8 mouse cellular contexts compared by ENCODE assay signal in the genomic region with DNA sequence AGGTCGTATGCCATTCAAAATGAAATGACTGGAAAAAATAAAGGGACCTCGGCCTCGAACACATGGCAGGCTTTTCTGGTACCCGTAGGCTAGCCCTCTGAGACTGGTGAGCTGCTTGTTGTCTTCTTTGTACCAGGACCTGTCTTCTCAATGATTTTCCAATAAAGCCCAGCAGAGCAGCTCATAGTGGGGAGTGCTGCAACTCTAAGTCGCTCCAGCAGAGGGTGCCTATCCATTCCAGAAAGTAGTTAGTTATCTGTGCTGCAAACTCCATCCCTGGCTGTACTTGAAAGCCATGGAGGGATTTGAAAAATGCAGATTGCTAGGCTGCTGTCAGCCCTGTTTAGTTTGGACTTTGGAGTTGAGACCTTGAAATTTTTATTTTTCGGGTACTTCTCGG.
DNase-seq lines count a peak whose midpoint lies in the region; ATAC-seq and TF ChIP-seq lines count a peak whose summit lies in the region.

No protein-coding gene starts in this region.

- no peak overlapping the region for H3K9ac ChIP-seq in liver, embryonic 12.5 days
- H3K9ac ChIP-seq in embryonic facial prominence, embryonic 11.5 days (replicated peaks; ENCODE audit: low read length) = no peak overlapping the region
- H3K9ac ChIP-seq in midbrain, postnatal 0 days (replicated peaks; ENCODE audit: low read length, poor library complexity, severe bottlenecking) = no peak overlapping the region

- no peak overlapping the region for H3K4me2 ChIP-seq in liver, embryonic 12.5 days
- no peak overlapping the region for H3K4me2 ChIP-seq in embryonic facial prominence, embryonic 11.5 days (ENCODE audit: low read depth, low read length)
- H3K4me2 ChIP-seq in midbrain, postnatal 0 days (ENCODE audit: low read depth, low read length, poor library complexity, severe bottlenecking) = no peak overlapping the region

- H3K36me3 ChIP-seq in liver, embryonic 12.5 days = peaks cover 11% of the 10 kb centered on the region; the same call in 1 of the 2 replicates
- no peaks in the 10 kb centered on the region; the same call in none of the 2 replicates for H3K36me3 ChIP-seq in embryonic facial prominence, embryonic 11.5 days (replicated peaks; ENCODE audit: control insufficient read depth, insufficient read depth, low read depth, low read length)
- peaks cover 55% of the 10 kb centered on the region for H3K36me3 ChIP-seq in hindbrain, embryonic 10.5 days
- H3K36me3 ChIP-seq in midbrain, postnatal 0 days (ENCODE audit: insufficient read depth, low read length) = peaks cover 20% of the 10 kb centered on the region

- DNase-seq in liver = peak; percentile 42
- DNase-seq in embryonic facial prominence, embryonic 11.5 days (ENCODE audit: low spot score) = peak; percentile 77
- peak; percentile 64 for DNase-seq in hindbrain, embryonic 10.5 days (ENCODE audit: low spot score)
- DNase-seq in left cerebral cortex, postnatal 25 days (ENCODE audit: low spot score in 2 of 2) = peak; percentile 63 to 81
- DNase-seq in midbrain, postnatal 0 days (ENCODE audit: low spot score) = peak; percentile 77

- H3K4me3 ChIP-seq in liver, embryonic 12.5 days = no peak overlapping the region
- H3K4me3 ChIP-seq in embryonic facial prominence, embryonic 11.5 days (ENCODE audit: low read depth, low read length) = no peak overlapping the region
- no peak overlapping the region for H3K4me3 ChIP-seq in hindbrain, embryonic 10.5 days
- H3K4me3 ChIP-seq in midbrain, postnatal 0 days (ENCODE audit: low read depth, low read length) = no peak overlapping the region

- H3K27me3 ChIP-seq in liver, embryonic 12.5 days (replicated peaks) = no peaks in the 10 kb centered on the region
- no peaks in the 10 kb centered on the region for H3K27me3 ChIP-seq in embryonic facial prominence, embryonic 11.5 days (ENCODE audit: control insufficient read depth, insufficient read depth, low read length)
- no peaks in the 10 kb centered on the region for H3K27me3 ChIP-seq in hindbrain, embryonic 10.5 days (ENCODE audit: insufficient read depth, poor library complexity, severe bottlenecking)
- H3K27me3 ChIP-seq in midbrain, postnatal 0 days (ENCODE audit: insufficient read depth, low read length) = no peaks in the 10 kb centered on the region

- H3K4me1 ChIP-seq in liver, embryonic 12.5 days = peaks cover 12% of the 10 kb centered on the region; the same call in 1 of the 2 replicates
- H3K4me1 ChIP-seq in embryonic facial prominence, embryonic 11.5 days (ENCODE audit: control insufficient read depth, insufficient read depth, low read length) = no peaks in the 10 kb centered on the region
- peaks cover 14% of the 10 kb centered on the region for H3K4me1 ChIP-seq in hindbrain, embryonic 10.5 days (replicated peaks)
- H3K4me1 ChIP-seq in midbrain, postnatal 0 days (ENCODE audit: insufficient read depth, low read length) = no peaks in the 10 kb centered on the region

- no peak for ATAC-seq in liver, embryonic 12.5 days
- peak; percentile 66 for ATAC-seq in activated CD4-positive, CD25-positive, alpha-beta regulatory T cell, adult 4 months
- ATAC-seq in embryonic facial prominence, embryonic 11.5 days (replicated peaks; ENCODE audit: insufficient number of reproducible peaks, low FRiP score, low TSS enrichment, low read depth) = no peak
- ATAC-seq in midbrain, postnatal 0 days (ENCODE audit: low FRiP score) = peak; percentile 80
- no peak for ATAC-seq in erythroblast, adult 5-6 weeks (replicated peaks; ENCODE audit: low FRiP score, poor library complexity, severe bottlenecking)

- no peaks in the 10 kb centered on the region for H3K9me3 ChIP-seq in liver, embryonic 12.5 days (replicated peaks)
- H3K9me3 ChIP-seq in embryonic facial prominence, embryonic 11.5 days (replicated peaks; ENCODE audit: control insufficient read depth, low read length) = no peaks in the 10 kb centered on the region
- no peaks in the 10 kb centered on the region for H3K9me3 ChIP-seq in hindbrain, embryonic 10.5 days
- no peaks in the 10 kb centered on the region for H3K9me3 ChIP-seq in midbrain, postnatal 0 days (ENCODE audit: low read length)

- intact Hi-C loops in left cerebral cortex, postnatal 25 days (cut with DNase I) = loop anchor here (5.0 to 10.0 kb wide), 2 partner anchors 318 to 425 kb away; no protein-coding TSS in a partner anchor

- peak; percentile 84 for TF ChIP-seq CTCF in midbrain, postnatal 0 days (IDR thresholded peaks at IDR 0.05)

- no peak overlapping the region for H3K27ac ChIP-seq in liver, embryonic 12.5 days
- H3K27ac ChIP-seq in embryonic facial prominence, embryonic 11.5 days (replicated peaks; ENCODE audit: low read depth, low read length) = no peak overlapping the region
- no peak overlapping the region for H3K27ac ChIP-seq in hindbrain, embryonic 10.5 days
- H3K27ac ChIP-seq in midbrain, postnatal 0 days (ENCODE audit: low read depth, low read length) = 0 out of 2 replicates have a peak overlapping the region, but pooled peaks have one; percentile 51

- 40% methylated on average over 7 of the region's 7 CpGs for WGBS in liver, embryonic 12.5 days (ENCODE audit: insufficient replicate concordance)
- 63% methylated on average over 7 of the region's 7 CpGs for WGBS in embryonic facial prominence, embryonic 11.5 days
- WGBS in hindbrain, embryonic 10.5 days = 53% methylated on average over 7 of the region's 7 CpGs
- WGBS in midbrain, postnatal 0 days = 47% methylated on average over 7 of the region's 7 CpGs

Comparison
In these comparisons a context has a peak if more than half of its experiments do, and no peak if none do; other contexts are left out.
1. ATAC-seq: peak in activated CD4-positive, CD25-positive, alpha-beta regulatory T cell, adult 4 months (single experiment) and midbrain, postnatal 0 days (single experiment); none in liver, embryonic 12.5 days (single experiment), embryonic facial prominence, embryonic 11.5 days (single experiment) and erythroblast, adult 5-6 weeks (single experiment).
2. Peak in every context shown above with its lines, with median percentiles within 50 percentile points of each other: DNase-seq.